10 mouse cellular contexts compared by ENCODE assay signal in the genomic region with DNA sequence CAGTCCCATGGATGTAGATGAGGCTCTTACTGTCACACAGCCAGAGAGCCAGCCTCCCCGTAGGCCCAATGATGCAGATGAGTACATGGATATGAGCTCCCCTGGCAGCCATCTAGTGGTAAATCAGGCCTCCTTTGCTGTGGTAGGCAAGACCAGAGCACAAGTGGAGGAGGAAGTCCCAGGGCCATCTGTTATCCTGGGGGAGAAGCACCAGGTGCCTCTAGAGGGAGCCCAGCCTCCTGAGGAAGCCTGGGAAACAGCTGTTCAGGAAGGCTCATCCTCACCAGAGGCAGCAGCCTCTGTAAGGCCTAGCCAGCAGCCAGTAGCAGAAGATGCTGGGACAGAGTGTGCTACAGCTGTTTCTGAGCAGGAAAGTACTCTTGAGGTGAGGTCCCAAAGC. TPM values are rescaled to one million over a fixed set of nuclear protein-coding genes. Genes with fewer than 3 reads are reported as not detected.
DNase-seq lines count a peak whose midpoint lies in the region; ATAC-seq and TF ChIP-seq lines count a peak whose summit lies in the region.
"Had no signal": no experiment of that assay in that cellular context is flagged by ENCODE, and none has a peak within 500 bp of the region (broad histone marks: within the 10 kb centered on the region; RNA-seq: fewer than 3 reads in every experiment).

No protein-coding gene starts in this region.

- WGBS in embryonic facial prominence, embryonic 15.5 days: 47% methylated on average over 1 of the region's 1 CpGs
- 64% methylated on average over 1 of the region's 1 CpGs for WGBS in small intestine, adult 2 months
- 27% methylated on average over 1 of the region's 1 CpGs for WGBS in thymus, adult 2 months

- no peak overlapping the region for H3K27ac ChIP-seq in embryonic facial prominence, embryonic 15.5 days (replicated peaks)
- H3K27ac ChIP-seq in small intestine, adult 2 months (ENCODE audit: insufficient read depth, low read depth, low read length): no peak overlapping the region
- no peak overlapping the region for H3K27ac ChIP-seq in thymus, adult 2 months (ENCODE audit: control insufficient read depth, insufficient read depth, low read length)
- H3K27ac ChIP-seq: stomach, embryonic 15.5 days had no signal

- no peak overlapping the region for H3K9ac ChIP-seq in embryonic facial prominence, embryonic 15.5 days
- H3K9ac ChIP-seq: stomach, embryonic 15.5 days had no signal

- H3K27me3 ChIP-seq in embryonic facial prominence, embryonic 15.5 days: no peaks in the 10 kb centered on the region
- H3K27me3 ChIP-seq in small intestine, adult 2 months (ENCODE audit: control insufficient read depth, insufficient read depth, low read length): no peaks in the 10 kb centered on the region
- H3K27me3 ChIP-seq in thymus, adult 2 months (ENCODE audit: control insufficient read depth, insufficient read depth, low read length): no peaks in the 10 kb centered on the region
- H3K27me3 ChIP-seq: stomach, embryonic 15.5 days had no signal

- no peak overlapping the region for H3K4me3 ChIP-seq in embryonic facial prominence, embryonic 15.5 days (replicated peaks)
- H3K4me3 ChIP-seq in small intestine, adult 2 months (ENCODE audit: low read depth, low read length): no peak overlapping the region
- H3K4me3 ChIP-seq in thymus, adult 2 months (ENCODE audit: control insufficient read depth, insufficient read depth, low read length): no peak overlapping the region
- H3K4me3 ChIP-seq: stomach, embryonic 15.5 days had no signal

- peak; percentile 37; the same call in 1 of the 2 replicates for ATAC-seq in embryonic facial prominence, embryonic 15.5 days (ENCODE audit: insufficient number of reproducible peaks, low FRiP score, low TSS enrichment, low read depth)
- ATAC-seq in erythroid progenitor cell, adult 5-6 weeks (replicated peaks; ENCODE audit: low FRiP score, poor library complexity, severe bottlenecking): no peak

- no peak for TF ChIP-seq POLR2A in small intestine, adult 2 months (IDR thresholded peaks at IDR 0.05; ENCODE audit: low read depth, low read length)
- no peak for TF ChIP-seq POLR2A in thymus, adult 2 months (IDR thresholded peaks at IDR 0.05; ENCODE audit: control insufficient read depth, extremely low read depth, insufficient read depth, low read length, poor library complexity)

- DNase-seq in kidney, adult 18-20 months: peak; percentile 6
- no peak for DNase-seq in kidney, adult 9 months
- peak; percentile 72 for DNase-seq in right cerebral cortex, adult 18-20 months
- no peak for DNase-seq in right cerebral cortex, postnatal 4 days
- DNase-seq in thymus, adult 2 months: no peak
- DNase-seq: heart, adult 18-20 months had no signal

- H3K36me3 ChIP-seq in embryonic facial prominence, embryonic 15.5 days: peaks cover 74% of the 10 kb centered on the region
- H3K36me3 ChIP-seq in small intestine, adult 2 months (ENCODE audit: control insufficient read depth, insufficient read depth, low read length): peaks cover 33% of the 10 kb centered on the region
- peaks cover 35% of the 10 kb centered on the region for H3K36me3 ChIP-seq in thymus, adult 2 months (ENCODE audit: control insufficient read depth, insufficient read depth, low read length)

- no peak overlapping the region for H3K4me2 ChIP-seq in embryonic facial prominence, embryonic 15.5 days (replicated peaks)
- H3K4me2 ChIP-seq: stomach, embryonic 15.5 days had no signal

- TF ChIP-seq CTCF in small intestine, adult 2 months (IDR thresholded peaks at IDR 0.05; ENCODE audit: extremely low read depth, insufficient read length, insufficient replicate concordance, low read depth, low read length): 0 out of 2 replicates have a peak, but pooled peaks have one; percentile 28
- no peak for TF ChIP-seq CTCF in thymus, adult 2 months (IDR thresholded peaks at IDR 0.05; ENCODE audit: borderline replicate concordance, control insufficient read depth, extremely low read depth, insufficient read depth, low read length, poor library complexity)

- no peaks in the 10 kb centered on the region for H3K4me1 ChIP-seq in embryonic facial prominence, embryonic 15.5 days
- H3K4me1 ChIP-seq in small intestine, adult 2 months (ENCODE audit: control insufficient read depth, insufficient read depth, insufficient read length, low read length): no peaks in the 10 kb centered on the region
- H3K4me1 ChIP-seq in thymus, adult 2 months (replicated peaks; ENCODE audit: control insufficient read depth, insufficient read depth, low read length): no peaks in the 10 kb centered on the region; the same call in 1 of the 2 replicates
- H3K4me1 ChIP-seq: stomach, embryonic 15.5 days had no signal

- H3K9me3 ChIP-seq in embryonic facial prominence, embryonic 15.5 days (replicated peaks): no peaks in the 10 kb centered on the region
- H3K9me3 ChIP-seq: stomach, embryonic 15.5 days had no signal

RNA-seq across cellular contexts. Expression of gene Mdc1, which starts 6.8 kb away (rescaled TPM):
- polyA plus RNA-seq in embryonic facial prominence, embryonic 15.5 days (2015; fragmentation: Nextera tagmentation; extraction: Ambion mirVana): 12.0 and 16.1 TPM in 2 replicates
- polyA plus RNA-seq in small intestine, adult 2 months (2012; rRNA removed): 1.7 and 3.2 TPM in 2 replicates
- total RNA-seq in erythroid progenitor cell, adult 5-6 weeks (2015; ENCODE audit: low replicate concordance): 117 and 147 TPM in 2 replicates
- total RNA-seq in erythroid progenitor cell, adult 5-6 weeks (2017; ENCODE audit: low replicate concordance): 31.0 and 57.1 TPM in 2 replicates
- 17.4 and 22.4 TPM in 2 replicates for polyA plus RNA-seq in thymus, adult 2 months (2012; rRNA removed)

RNA-seq across cellular contexts. Expression of gene Tubb5, which starts 10.0 kb away (rescaled TPM):
- 823 TPM in 2 replicates for polyA plus RNA-seq in embryonic facial prominence, embryonic 15.5 days (2015; fragmentation: Nextera tagmentation; extraction: Ambion mirVana)
- polyA plus RNA-seq in small intestine, adult 2 months (2012; rRNA removed): 82.8 and 157 TPM in 2 replicates
- 663 and 669 TPM in 2 replicates for total RNA-seq in erythroid progenitor cell, adult 5-6 weeks (2015; ENCODE audit: low replicate concordance)
- 760 and 914 TPM in 2 replicates for total RNA-seq in erythroid progenitor cell, adult 5-6 weeks (2017; ENCODE audit: low replicate concordance)
- polyA plus RNA-seq in thymus, adult 2 months (2012; rRNA removed): 1,522 and 2,049 TPM in 2 replicates

RNA-seq across cellular contexts. Expression of gene Nrm, which starts 13.0 kb away (rescaled TPM):
- polyA plus RNA-seq in embryonic facial prominence, embryonic 15.5 days (2015; fragmentation: Nextera tagmentation; extraction: Ambion mirVana): 53.2 and 55.2 TPM in 2 replicates
- polyA plus RNA-seq in small intestine, adult 2 months (2012; rRNA removed): 9.3 and 15.9 TPM in 2 replicates
- total RNA-seq in erythroid progenitor cell, adult 5-6 weeks (2015; ENCODE audit: low replicate concordance): 32.8 and 36.0 TPM in 2 replicates
- total RNA-seq in erythroid progenitor cell, adult 5-6 weeks (2017; ENCODE audit: low replicate concordance): 19.1 and 35.8 TPM in 2 replicates
- 82.8 and 111 TPM in 2 replicates for polyA plus RNA-seq in thymus, adult 2 months (2012; rRNA removed)

RNA-seq across cellular contexts. Expression of gene Ppp1r18, which starts 17.3 kb away (rescaled TPM):
- 28.5 and 30.3 TPM in 2 replicates for polyA plus RNA-seq in embryonic facial prominence, embryonic 15.5 days (2015; fragmentation: Nextera tagmentation; extraction: Ambion mirVana)
- 16.5 and 22.0 TPM in 2 replicates for polyA plus RNA-seq in small intestine, adult 2 months (2012; rRNA removed)
- 32.8 and 37.7 TPM in 2 replicates for total RNA-seq in erythroid progenitor cell, adult 5-6 weeks (2015; ENCODE audit: low replicate concordance)
- total RNA-seq in erythroid progenitor cell, adult 5-6 weeks (2017; ENCODE audit: low replicate concordance): 7.2 and 10.2 TPM in 2 replicates
- polyA plus RNA-seq in thymus, adult 2 months (2012; rRNA removed): 174 and 176 TPM in 2 replicates

RNA-seq across cellular contexts. Expression of gene Flot1, which starts 25.1 kb away (rescaled TPM):
- polyA plus RNA-seq in embryonic facial prominence, embryonic 15.5 days (2015; fragmentation: Nextera tagmentation; extraction: Ambion mirVana): 64.4 and 72.6 TPM in 2 replicates
- polyA plus RNA-seq in small intestine, adult 2 months (2012; rRNA removed): 33.4 and 53.2 TPM in 2 replicates
- total RNA-seq in erythroid progenitor cell, adult 5-6 weeks (2015; ENCODE audit: low replicate concordance): 19.3 and 32.8 TPM in 2 replicates
- 14.6 and 29.1 TPM in 2 replicates for total RNA-seq in erythroid progenitor cell, adult 5-6 weeks (2017; ENCODE audit: low replicate concordance)
- 62.4 and 70.4 TPM in 2 replicates for polyA plus RNA-seq in thymus, adult 2 months (2012; rRNA removed)

Comparison
In these comparisons a context has a peak if more than half of its experiments do, and no peak if none do; other contexts are left out.
1. DNase-seq: peak in kidney, adult 18-20 months (single experiment) and right cerebral cortex, adult 18-20 months (single experiment); none in kidney, adult 9 months (single experiment), right cerebral cortex, postnatal 4 days (single experiment) and thymus, adult 2 months (single experiment).